Mouse (Mus musculus) left cerebral cortex, adult 9 months (tissue): ENCODE measurements at regions not wholly inside any gene's neighbourhood (a gene's known extent, or its start where the extent isn't known, plus 50 kb on each side); places are given as distances from the start of the nearest gene placed in this dataset.
"Not testable (repeated sequence)": the region's sequence is repeated elsewhere in the genome, so short reads cannot be mapped to it uniquely, and the experiment has no call there.

Experiments used
- DNase-seq, 2 experiments: peaks; one replicate each; pipeline ENCODE4 v3.0.0; 2022; ENCODE audit warnings: low spot score in 2 of 2

GRCm38 (mm10) chrX:76077781-76078180 lies 186.3 kb upstream of the Cldn34b3 start:
- DNase-seq: no peak

GRCm38 (mm10) chrX:76082670-76083069 lies 181.4 kb upstream of the Cldn34b3 start:
- no peak for DNase-seq

- DNase-seq: no peak
These were observed 153.2 kb upstream of the Cldn34b3 start for GRCm38 (mm10) chrX:76110763-76111474.

GRCm38 (mm10) chrX:76116086-76116485 lies 148.0 kb upstream of the Cldn34b3 start:
- no peak for DNase-seq

GRCm38 (mm10) chrX:76116562-76116961 lies 147.5 kb upstream of the Cldn34b3 start:
- DNase-seq: no peak

- DNase-seq: no peak
These were observed 143.2 kb upstream of the Cldn34b3 start for GRCm38 (mm10) chrX:76120936-76121335.

GRCm38 (mm10) chrX:76123355-76123754 lies 140.7 kb upstream of the Cldn34b3 start:
- DNase-seq: no peak

- DNase-seq: no peak
These were observed 126.4 kb upstream of the Cldn34b3 start for GRCm38 (mm10) chrX:76137729-76138128.

GRCm38 (mm10) chrX:76141022-76141421 lies 123.1 kb upstream of the Cldn34b3 start:
- no peak for DNase-seq

GRCm38 (mm10) chrX:76174806-76175205 lies 89.3 kb upstream of the Cldn34b3 start:
- not testable (repeated sequence) for DNase-seq

GRCm38 (mm10) chrX:76181446-76182148 lies 82.5 kb upstream of the Cldn34b3 start:
- peak; percentile 30 to 54 for DNase-seq

GRCm38 (mm10) chrX:76200607-76201006 lies 63.5 kb upstream of the Cldn34b3 start:
- DNase-seq: no peak

GRCm38 (mm10) chrX:76201366-76201765 lies 62.7 kb upstream of the Cldn34b3 start:
- peak in 1 of 2 experiments; percentile 8 for DNase-seq
